Mouse (Mus musculus): Measurements from ENCODE around the gene Uba3. TPM values are rescaled to one million over a fixed set of nuclear protein-coding genes. Genes with fewer than 3 reads are reported as not detected.

The Uba3 gene
- polyA plus RNA-seq, 1 experiment, result 63.3 TPM

- DNase-seq (ENCODE audit: extremely low spot score in 1 of 2, low spot score in 1 of 2), result peak in 1 of 2 experiments; percentile 22
Observed at GRCm38 (mm10) chr6:97210962-97211601, 5.6 kb upstream of the Uba3 start.

GRCm38 (mm10) chr6:97210191-97210961 is 4.9 kb upstream of the Uba3 start, which contains the start of gene Arl6ip5:
Arl6ip5 (plus strand) TSS chr6:97210689.
- peak; percentile 85 to 94 for DNase-seq (ENCODE audit: extremely low spot score in 1 of 2, low spot score in 1 of 2)

- no peak for DNase-seq (ENCODE audit: extremely low spot score in 1 of 2, low spot score in 1 of 2)
Observed at GRCm38 (mm10) chr6:97209751-97210150, 4.3 kb upstream of the Uba3 start.

GRCm38 (mm10) chr6:97209201-97209600 is 3.8 kb upstream of the Uba3 start:
- DNase-seq (ENCODE audit: extremely low spot score in 1 of 2, low spot score in 1 of 2), result no peak

GRCm38 (mm10) chr6:97208406-97208805 is 3.0 kb upstream of the Uba3 start:
- no peak for DNase-seq (ENCODE audit: extremely low spot score in 1 of 2, low spot score in 1 of 2)

- no peak for DNase-seq (ENCODE audit: extremely low spot score in 1 of 2, low spot score in 1 of 2)
Observed at GRCm38 (mm10) chr6:97207085-97207484, 1.6 kb upstream of the Uba3 start.

- DNase-seq (ENCODE audit: extremely low spot score in 1 of 2, low spot score in 1 of 2), result no peak
Observed at GRCm38 (mm10) chr6:97204952-97205351, 495 bp downstream of the Uba3 start.

- DNase-seq (ENCODE audit: extremely low spot score in 1 of 2, low spot score in 1 of 2), result no peak
Observed at GRCm38 (mm10) chr6:97204252-97204869, 1.1 kb downstream of the Uba3 start.

GRCm38 (mm10) chr6:97202477-97202876 is 3.0 kb downstream of the Uba3 start:
- DNase-seq (ENCODE audit: extremely low spot score in 1 of 2, low spot score in 1 of 2), result no peak

- no peak for DNase-seq (ENCODE audit: extremely low spot score in 1 of 2, low spot score in 1 of 2)
Observed at GRCm38 (mm10) chr6:97200437-97200836, 5.0 kb downstream of the Uba3 start.

GRCm38 (mm10) chr6:97179367-97179828 is 26.0 kb downstream of the Uba3 start:
- peak in 1 of 2 experiments; percentile 37 for DNase-seq (ENCODE audit: extremely low spot score in 1 of 2, low spot score in 1 of 2)

GRCm38 (mm10) chr6:97178491-97179366 is 26.7 kb downstream of the Uba3 start, which contains the start of gene Tmf1:
Tmf1 (minus strand) TSS chr6:97179122.
- peak; percentile 91 to 96 for DNase-seq (ENCODE audit: extremely low spot score in 1 of 2, low spot score in 1 of 2)

GRCm38 (mm10) chr6:97175716-97176115 is 29.7 kb downstream of the Uba3 start:
- no peak for DNase-seq (ENCODE audit: extremely low spot score in 1 of 2, low spot score in 1 of 2)

- no peak for DNase-seq (ENCODE audit: extremely low spot score in 1 of 2, low spot score in 1 of 2)
Observed at GRCm38 (mm10) chr6:97150156-97150555, 55.3 kb downstream of the Uba3 start.

- DNase-seq (ENCODE audit: extremely low spot score in 1 of 2, low spot score in 1 of 2), result no peak
Observed at GRCm38 (mm10) chr6:97149721-97150120, 55.7 kb downstream of the Uba3 start.

GRCm38 (mm10) chr6:97148383-97149251 is 56.8 kb downstream of the Uba3 start, which contains the start of gene Eogt:
Eogt (minus strand) TSS chr6:97149182.
- DNase-seq (ENCODE audit: extremely low spot score in 1 of 2, low spot score in 1 of 2), result peak; percentile 22 to 71

GRCm38 (mm10) chr6:97147755-97148382 is 57.6 kb downstream of the Uba3 start:
- DNase-seq (ENCODE audit: extremely low spot score in 1 of 2, low spot score in 1 of 2), result peak; percentile 8 to 40

GRCm38 (mm10) chr6:97145156-97145555 is 60.3 kb downstream of the Uba3 start:
- no peak for DNase-seq (ENCODE audit: extremely low spot score in 1 of 2, low spot score in 1 of 2)

GRCm38 (mm10) chr6:97144359-97144758 is 61.1 kb downstream of the Uba3 start:
- peak in 1 of 2 experiments; percentile 5 for DNase-seq (ENCODE audit: extremely low spot score in 1 of 2, low spot score in 1 of 2)
